Mouse (Mus musculus) testis, adult 2 months (tissue): ENCODE measurements around the gene Irf2bp1.

Experiments used
- CTCF ChIP-seq: fragments of 200-500 bp; IDR thresholded peaks from 2 replicates; pipeline ENCODE4 v1.5.1; 2012; ENCODE audit warnings: low read depth, mild to moderate bottlenecking, inconsistent platforms, low read length, moderate library complexity; ENCODE audit not compliant: control insufficient read depth, insufficient read depth, insufficient replicate concordance
- POLR2A ChIP-seq: fragments of 200-500 bp; IDR thresholded peaks from 2 replicates; pipeline ENCODE4 v1.6.1; 2012; ENCODE audit warnings: low read depth, mild to moderate bottlenecking, inconsistent platforms, low read length, moderate library complexity; ENCODE audit not compliant: control insufficient read depth

GRCm38 (mm10) chr7:18989995-18990394 lies 13.8 kb upstream of the Irf2bp1 start:
- TF ChIP-seq CTCF (no peak), POLR2A (no peak)
